Mouse (Mus musculus) forebrain, embryonic 15.5 days (tissue): ENCODE results near the gene Wdr90. TPM values are rescaled to one million over a fixed set of nuclear protein-coding genes. Genes with fewer than 3 reads are reported as not detected.

Source experiments
- ATAC-seq: fragments of 200-750 bp; cut with Nextera tagmentation; replicated peaks from 2 replicates; pipeline ENCODE4 v1.8.0; 2017; ENCODE audit warnings: mild to moderate bottlenecking, moderate TSS enrichment, moderate library complexity
- H3K27ac ChIP-seq: fragments of 300-500 bp; sonication (generic); replicated peaks from 2 replicates; pipeline ENCODE4 v1.5.1; 2015; ENCODE audit warnings: mild to moderate bottlenecking, inconsistent platforms
- H3K27me3 ChIP-seq: fragments of 300-500 bp; sonication (generic); 2 replicates; pipeline ENCODE4 v1.6.1; 2015; ENCODE audit warnings: inconsistent platforms
- H3K36me3 ChIP-seq: fragments of 300-500 bp; sonication (generic); 2 replicates; pipeline ENCODE4 v1.6.1; 2015; ENCODE audit warnings: mild to moderate bottlenecking, inconsistent platforms
- H3K4me1 ChIP-seq: fragments of 300-500 bp; sonication (generic); 2 replicates; pipeline ENCODE4 v1.6.1; 2015; ENCODE audit warnings: inconsistent platforms
- H3K4me2 ChIP-seq: fragments of 300-500 bp; sonication (generic); replicated peaks from 2 replicates; pipeline ENCODE4 v1.6.1; 2015; ENCODE audit warnings: mild to moderate bottlenecking, inconsistent platforms
- H3K4me3 ChIP-seq: fragments of 300-500 bp; sonication (generic); 2 replicates; pipeline ENCODE4 v1.5.1; 2015; ENCODE audit warnings: mild to moderate bottlenecking, inconsistent platforms
- H3K9ac ChIP-seq: fragments of 300-500 bp; sonication (generic); replicated peaks from 2 replicates; pipeline ENCODE4 v1.6.1; 2015; ENCODE audit warnings: mild to moderate bottlenecking, inconsistent platforms
- H3K9me3 ChIP-seq: fragments of 300-500 bp; sonication (generic); 2 replicates; pipeline ENCODE4 v1.6.1; 2016; ENCODE audit warnings: inconsistent platforms
- WGBS: fragments of 180-500 bp; shearing (Covaris S2); methylation state at CpG from one replicate; pipeline ENCODE4 v1.1.7; 2015; ENCODE audit warnings: mixed read lengths; 5-methylcytosine and 5-hydroxymethylcytosine counted together
- polyA plus RNA-seq: library from polyadenylated mRNA; unstranded; fragments of >200 nt; fragmentation: Nextera tagmentation; extraction: Ambion mirVana; gene quantifications from 2 replicates; pipeline ENCODE4 v1.2.1, GENCODE M21; 2015

Wdr90 gene
- 18.8 and 24.8 TPM in 2 replicates for polyA plus RNA-seq

- Histone ChIP-seq H3K4me3 (peak within 1 kb of the TSS; percentile 73), H3K9me3 (no peaks in the 10 kb centered on the region), H3K4me2 (peak within 1 kb of the TSS; percentile 63), H3K9ac (peak within 1 kb of the TSS; percentile 95), H3K4me1 (peaks cover 25% of the 10 kb centered on the region), H3K36me3 (no peaks in the 10 kb centered on the region), H3K27ac (peak within 1 kb of the TSS; percentile 88), H3K27me3 (no peaks in the 10 kb centered on the region)
- 3% methylated on average over 65 of the region's 65 CpGs for WGBS
- ATAC-seq = peak; percentile 97
These were observed at the start of gene Wdr90 for GRCm38 (mm10) chr17:25860832-25861703. TSS of gene Wdr90 (minus strand) at chr17:25861501.

DNA sequence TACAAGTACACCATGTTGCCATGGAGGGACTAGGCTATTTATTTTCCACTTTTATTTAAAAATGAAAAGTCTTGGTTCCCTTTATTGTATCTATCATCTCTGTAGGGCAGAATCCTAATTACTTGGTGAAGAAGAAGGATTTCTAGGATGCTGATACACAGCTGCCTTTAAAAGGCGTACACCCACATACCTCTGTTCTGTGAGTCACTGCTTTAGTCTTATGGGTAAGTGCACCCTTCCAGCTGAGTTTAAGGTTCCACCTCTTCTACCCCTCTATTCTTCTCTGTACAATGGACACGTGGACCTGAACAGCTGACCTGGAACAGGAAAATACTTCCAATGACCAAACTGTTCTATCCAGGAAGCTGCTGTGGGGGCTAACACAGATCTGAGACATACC is 46.3 kb upstream of the Wdr90 start:
- no peak overlapping the region for H3K9ac ChIP-seq
- ATAC-seq = no peak
- H3K27me3 ChIP-seq = no peaks in the 10 kb centered on the region
- no peaks in the 10 kb centered on the region for H3K9me3 ChIP-seq
- H3K4me1 ChIP-seq = no peaks in the 10 kb centered on the region
- H3K4me3 ChIP-seq = no peak overlapping the region
- no peak overlapping the region for H3K27ac ChIP-seq
- no peak overlapping the region for H3K4me2 ChIP-seq
- WGBS = 81% methylated on average over 2 of the region's 2 CpGs
- 0 out of 2 replicates have a peak, but pooled peaks cover 3% of the 10 kb centered on the region for H3K36me3 ChIP-seq

- Histone ChIP-seq H3K27me3 (no peaks in the 10 kb centered on the region), H3K36me3 (no peaks in the 10 kb centered on the region), H3K4me2 (no peak overlapping the region), H3K27ac (no peak overlapping the region), H3K4me1 (no peaks in the 10 kb centered on the region), H3K4me3 (no peak overlapping the region), H3K9ac (no peak overlapping the region), H3K9me3 (no peaks in the 10 kb centered on the region)
- ATAC-seq = no peak
- WGBS = 90% methylated on average over 3 of the region's 3 CpGs
These were observed 41.8 kb upstream of the Wdr90 start for GRCm38 (mm10) chr17:25903061-25903460.

DNA sequence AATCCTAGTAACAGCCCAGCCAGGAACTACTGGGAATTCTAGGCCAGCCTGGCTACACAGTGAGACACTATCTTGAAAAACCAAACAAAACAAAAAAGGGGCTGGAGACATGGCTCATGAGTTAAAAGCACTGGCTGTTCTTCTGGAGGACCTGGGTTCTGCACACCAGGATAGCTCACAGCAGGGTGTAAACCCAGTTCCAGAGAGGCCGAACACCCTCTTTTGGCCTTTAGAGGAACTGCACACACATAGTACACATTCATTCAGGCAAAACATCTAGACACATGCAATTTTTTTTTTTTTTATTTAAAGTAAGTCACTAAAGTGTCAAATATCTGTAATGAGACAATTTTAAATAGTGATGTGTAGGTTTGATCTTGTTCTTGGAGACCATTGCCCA is 38.9 kb upstream of the Wdr90 start:
- Histone ChIP-seq H3K36me3 (no peaks in the 10 kb centered on the region), H3K4me1 (no peaks in the 10 kb centered on the region), H3K27me3 (no peaks in the 10 kb centered on the region), H3K4me2 (no peak overlapping the region), H3K9me3 (no peaks in the 10 kb centered on the region), H3K4me3 (no peak overlapping the region), H3K27ac (no peak overlapping the region), H3K9ac (no peak overlapping the region)
- WGBS = 94% methylated on average over 1 of the region's 1 CpGs
- ATAC-seq = no peak

- no peak overlapping the region for H3K4me2 ChIP-seq
- H3K36me3 ChIP-seq = no peaks in the 10 kb centered on the region
- H3K9ac ChIP-seq = no peak overlapping the region
- no peak for ATAC-seq
- H3K27ac ChIP-seq = no peak overlapping the region
- no peak overlapping the region for H3K4me3 ChIP-seq
- H3K27me3 ChIP-seq = no peaks in the 10 kb centered on the region
- WGBS = 72% methylated on average over 12 of the region's 12 CpGs
- peaks cover 6% of the 10 kb centered on the region for H3K4me1 ChIP-seq
- H3K9me3 ChIP-seq = no peaks in the 10 kb centered on the region
These were observed 34.6 kb upstream of the Wdr90 start for GRCm38 (mm10) chr17:25895891-25896290.

- H3K4me3 ChIP-seq = no peak overlapping the region
- H3K9me3 ChIP-seq = no peaks in the 10 kb centered on the region
- ATAC-seq = no peak
- H3K9ac ChIP-seq = no peak overlapping the region
- no peak overlapping the region for H3K4me2 ChIP-seq
- H3K36me3 ChIP-seq = 0 out of 2 replicates have a peak, but pooled peaks cover 3% of the 10 kb centered on the region
- peaks cover 6% of the 10 kb centered on the region for H3K4me1 ChIP-seq
- no peaks in the 10 kb centered on the region for H3K27me3 ChIP-seq
- WGBS = 33% methylated on average over 2 of the region's 2 CpGs
- H3K27ac ChIP-seq = no peak overlapping the region
These were observed 34.1 kb upstream of the Wdr90 start for GRCm38 (mm10) chr17:25895415-25895814.

- Histone ChIP-seq H3K27me3 (no peaks in the 10 kb centered on the region), H3K9ac (no peak overlapping the region), H3K4me1 (peaks cover 6% of the 10 kb centered on the region), H3K36me3 (peaks cover 8% of the 10 kb centered on the region; the same call in 1 of the 2 replicates), H3K4me3 (no peak overlapping the region), H3K27ac (peak overlapping the region; percentile 67), H3K4me2 (no peak overlapping the region), H3K9me3 (no peaks in the 10 kb centered on the region)
- 37% methylated on average over 2 of the region's 2 CpGs for WGBS
- ATAC-seq = peak; percentile 84
These were observed 32.8 kb upstream of the Wdr90 start for GRCm38 (mm10) chr17:25893975-25894617.

GRCm38 (mm10) chr17:25888837-25889236 is 27.5 kb upstream of the Wdr90 start:
- no peak overlapping the region for H3K4me3 ChIP-seq
- no peak overlapping the region for H3K4me2 ChIP-seq

GRCm38 (mm10) chr17:25887467-25887866 is 26.2 kb upstream of the Wdr90 start:
- Histone ChIP-seq H3K27ac (0 out of 2 replicates have a peak overlapping the region, but pooled peaks have one; percentile 31), H3K4me2 (no peak overlapping the region), H3K36me3 (peaks cover 30% of the 10 kb centered on the region), H3K9ac (no peak overlapping the region), H3K27me3 (no peaks in the 10 kb centered on the region), H3K4me1 (no peaks in the 10 kb centered on the region), H3K4me3 (no peak overlapping the region), H3K9me3 (no peaks in the 10 kb centered on the region)
- ATAC-seq = no peak
- 79% methylated on average over 10 of the region's 10 CpGs for WGBS

More at GRCm38 (mm10) chr17:25888837-25889236, 27.5 kb upstream of the Wdr90 start:
- H3K27me3 ChIP-seq = no peaks in the 10 kb centered on the region
- WGBS = 75% methylated on average over 3 of the region's 3 CpGs
- peaks cover 22% of the 10 kb centered on the region for H3K36me3 ChIP-seq
- peak overlapping the region; percentile 48; the same call in 1 of the 2 replicates for H3K27ac ChIP-seq
- no peaks in the 10 kb centered on the region for H3K4me1 ChIP-seq
- H3K9me3 ChIP-seq = no peaks in the 10 kb centered on the region
- no peak overlapping the region for H3K9ac ChIP-seq
- no peak for ATAC-seq

DNA sequence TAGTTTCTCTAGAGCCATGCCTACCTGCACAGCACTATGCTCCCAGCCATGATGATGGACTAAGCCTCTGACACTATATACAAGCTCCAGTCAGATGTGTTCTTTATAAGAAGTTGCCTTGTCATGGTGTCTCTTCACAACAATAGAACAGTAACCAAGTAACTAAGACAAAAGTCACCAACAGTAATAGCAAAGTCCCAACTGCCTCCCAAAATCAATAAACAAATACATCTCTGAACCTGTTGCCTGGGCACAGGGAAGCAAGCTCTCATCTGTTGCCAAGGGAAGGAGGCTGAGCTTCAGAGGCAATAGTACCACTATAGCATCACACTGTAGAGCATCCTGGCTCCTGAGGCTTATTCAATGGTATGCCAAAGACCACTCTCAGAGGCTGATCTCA is 25.5 kb upstream of the Wdr90 start:
- Histone ChIP-seq H3K27me3 (no peaks in the 10 kb centered on the region), H3K4me2 (no peak overlapping the region), H3K27ac (no peak overlapping the region), H3K4me1 (no peaks in the 10 kb centered on the region), H3K9ac (no peak overlapping the region), H3K36me3 (peaks cover 32% of the 10 kb centered on the region), H3K4me3 (no peak overlapping the region), H3K9me3 (no peaks in the 10 kb centered on the region)
- no peak for ATAC-seq

DNA sequence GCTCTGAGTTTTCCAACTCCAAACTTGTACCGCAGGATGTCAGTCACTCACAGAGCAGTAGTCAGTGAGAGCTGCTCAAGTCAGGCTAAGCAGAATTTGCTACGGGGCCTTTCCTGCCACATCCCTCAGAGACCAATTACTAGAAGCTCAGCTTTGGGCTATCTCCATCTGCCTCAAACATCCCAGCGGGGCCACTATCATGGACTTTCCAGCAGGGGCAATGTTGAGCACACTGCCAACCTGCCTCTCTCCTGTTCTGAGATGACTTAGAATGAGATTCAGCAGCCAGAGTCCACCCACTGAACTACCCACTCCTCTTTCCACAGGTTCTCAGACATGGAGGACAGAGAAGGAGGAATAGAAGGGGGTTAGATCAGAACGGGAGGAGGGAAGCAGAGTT is 24.3 kb upstream of the Wdr90 start:
- Histone ChIP-seq H3K4me3 (no peak overlapping the region), H3K4me1 (peaks cover 2% of the 10 kb centered on the region; the same call in 1 of the 2 replicates), H3K9me3 (no peaks in the 10 kb centered on the region), H3K27me3 (no peaks in the 10 kb centered on the region), H3K9ac (no peak overlapping the region), H3K4me2 (no peak overlapping the region), H3K36me3 (peaks cover 30% of the 10 kb centered on the region), H3K27ac (no peak overlapping the region)
- 75% methylated on average over 4 of the region's 4 CpGs for WGBS
- ATAC-seq = no peak

- no peaks in the 10 kb centered on the region for H3K9me3 ChIP-seq
- H3K27me3 ChIP-seq = no peaks in the 10 kb centered on the region
- peaks cover 32% of the 10 kb centered on the region for H3K36me3 ChIP-seq
- no peak for ATAC-seq
- H3K9ac ChIP-seq = no peak overlapping the region
- no peak overlapping the region for H3K27ac ChIP-seq
- H3K4me3 ChIP-seq = no peak overlapping the region
- H3K4me2 ChIP-seq = no peak overlapping the region
- H3K4me1 ChIP-seq = peaks cover 8% of the 10 kb centered on the region
- WGBS = 92% methylated on average over 3 of the region's 3 CpGs
These were observed 22.5 kb upstream of the Wdr90 start for GRCm38 (mm10) chr17:25883824-25884223.
